Mouse (Mus musculus): Measurements from ENCODE around the gene Kcna7.

Kcna7 gene

DNA sequence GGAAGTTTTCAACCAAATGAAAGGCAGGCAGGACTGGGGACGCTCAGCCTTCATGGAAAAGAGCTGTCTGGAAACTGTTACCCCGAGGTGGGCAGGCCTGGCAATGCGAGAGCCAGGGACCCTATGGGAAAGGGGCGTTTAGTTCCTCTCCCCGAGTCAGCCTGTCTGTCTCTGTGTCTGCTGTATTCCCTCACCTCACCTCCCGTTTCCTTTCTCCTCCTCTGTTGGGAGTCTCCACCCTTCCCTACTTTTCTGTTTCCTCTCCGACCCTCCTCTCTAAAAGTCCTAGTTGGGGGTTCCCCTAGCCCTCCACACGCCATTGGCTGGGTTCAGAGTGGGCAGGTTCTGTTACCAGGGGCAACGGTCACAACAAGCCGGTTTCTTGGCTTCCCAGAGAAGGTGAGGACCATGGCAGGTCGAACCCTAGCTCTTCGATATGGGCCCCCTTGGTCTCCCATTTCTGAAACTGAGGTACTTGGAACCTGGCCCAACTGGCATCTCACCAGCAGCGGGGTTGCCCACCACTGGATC is 12.6 kb downstream of the Kcna7 start:
- in situ Hi-C loops (cut with MboI; ENCODE audit: unreplicated experiment in 2 of 2) = no loop called here

GRCm38 (mm10) chr7:45419859-45420614 is 14.6 kb downstream of the Kcna7 start:
- in situ Hi-C loops (cut with MboI; ENCODE audit: unreplicated experiment in 2 of 2) = no loop called here

DNA sequence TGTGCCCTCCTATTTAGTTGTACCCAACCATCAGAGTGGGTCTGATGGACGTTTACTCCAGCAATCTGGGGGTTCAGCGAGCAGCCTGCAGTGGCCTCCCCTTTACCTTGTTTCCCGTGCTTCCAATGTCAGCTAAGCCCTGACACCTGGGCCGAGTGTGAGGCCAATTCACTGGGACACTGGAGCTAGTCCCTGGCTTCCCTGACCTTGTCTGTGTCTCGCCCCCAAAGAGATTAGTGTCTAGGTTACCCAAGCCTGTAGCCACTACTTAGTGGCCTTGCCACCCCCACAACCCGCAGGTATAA is 15.1 kb downstream of the Kcna7 start, which contains the start of gene Lhb:
Lhb (plus strand) TSS at position 206 of the 305 bp plus-strand sequence.
- in situ Hi-C loops (cut with MboI; ENCODE audit: unreplicated experiment in 2 of 2) = no loop called here

- in situ Hi-C loops (cut with MboI; ENCODE audit: unreplicated experiment in 2 of 2) = no loop called here
These were observed 15.7 kb downstream of the Kcna7 start for GRCm38 (mm10) chr7:45421194-45421593.

- in situ Hi-C loops (cut with MboI; ENCODE audit: unreplicated experiment in 2 of 2) = no loop called here
These were observed 21.1 kb downstream of the Kcna7 start for GRCm38 (mm10) chr7:45426556-45426955.

DNA sequence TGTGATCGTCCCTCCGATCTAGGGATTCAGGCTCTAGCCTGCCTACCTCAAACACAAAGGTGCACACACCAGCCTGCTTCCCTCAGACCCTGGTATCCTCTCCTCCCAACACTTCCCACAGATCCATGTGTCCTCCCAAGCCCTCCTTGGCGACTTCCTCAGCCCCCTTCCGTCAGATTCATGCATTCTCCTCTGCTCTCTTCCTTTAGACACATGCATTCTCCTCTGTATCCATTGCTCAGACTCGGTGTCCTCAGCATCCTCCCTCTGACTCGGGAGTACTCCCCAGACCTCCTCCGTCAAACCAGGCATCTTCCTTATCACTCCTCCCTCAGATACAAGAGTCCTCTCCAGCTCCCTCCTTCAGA is 28.4 kb downstream of the Kcna7 start:
- in situ Hi-C loops (cut with MboI; ENCODE audit: unreplicated experiment in 2 of 2) = no loop called here

DNA sequence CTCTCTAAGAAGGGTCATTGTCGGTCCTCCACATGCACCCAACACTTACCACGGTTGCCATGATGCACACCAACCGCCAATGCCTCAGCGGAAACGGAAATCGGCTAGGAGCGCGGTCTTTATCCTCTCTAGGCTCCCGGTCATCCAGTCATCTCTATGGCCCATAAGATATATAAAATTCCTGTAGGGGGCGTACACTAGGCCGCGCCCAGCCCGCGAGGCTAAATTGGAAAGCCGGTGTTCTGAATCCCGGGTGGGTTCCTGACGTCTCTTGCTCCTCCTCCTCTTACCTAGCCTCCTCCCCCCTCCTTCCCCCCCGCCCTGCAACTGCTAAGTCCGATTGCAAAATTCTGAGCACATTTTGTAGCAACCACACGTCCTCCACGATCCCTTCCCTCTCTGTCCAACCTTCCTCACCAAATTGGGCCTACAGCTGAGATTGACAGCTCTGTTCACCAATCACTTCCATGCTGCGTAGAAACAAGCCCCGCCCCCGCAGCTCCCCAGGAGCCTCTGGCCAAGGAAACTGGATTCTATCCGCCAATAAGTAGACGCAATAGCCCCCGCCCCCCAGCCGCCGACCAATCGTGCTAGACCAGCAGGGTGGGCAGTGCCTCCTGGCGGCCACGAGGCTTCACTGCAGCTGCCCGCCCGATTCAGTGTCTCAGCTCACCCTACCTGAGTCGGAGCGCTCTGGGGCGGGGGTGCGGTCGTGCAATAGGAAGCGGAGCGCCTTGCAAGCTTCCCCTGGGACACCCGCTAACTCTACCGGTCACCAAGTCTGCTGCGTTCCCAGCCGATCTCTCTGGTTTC is 29.0 kb downstream of the Kcna7 start, which contains the start of gene Gys1:
Gys1 (plus strand) TSS at position 642 of the 813 bp plus-strand sequence.
- in situ Hi-C loops (cut with MboI; ENCODE audit: unreplicated experiment in 2 of 2) = no loop called here

GRCm38 (mm10) chr7:45435038-45435437 is 29.6 kb downstream of the Kcna7 start:
- in situ Hi-C loops (cut with MboI; ENCODE audit: unreplicated experiment in 2 of 2) = no loop called here

DNA sequence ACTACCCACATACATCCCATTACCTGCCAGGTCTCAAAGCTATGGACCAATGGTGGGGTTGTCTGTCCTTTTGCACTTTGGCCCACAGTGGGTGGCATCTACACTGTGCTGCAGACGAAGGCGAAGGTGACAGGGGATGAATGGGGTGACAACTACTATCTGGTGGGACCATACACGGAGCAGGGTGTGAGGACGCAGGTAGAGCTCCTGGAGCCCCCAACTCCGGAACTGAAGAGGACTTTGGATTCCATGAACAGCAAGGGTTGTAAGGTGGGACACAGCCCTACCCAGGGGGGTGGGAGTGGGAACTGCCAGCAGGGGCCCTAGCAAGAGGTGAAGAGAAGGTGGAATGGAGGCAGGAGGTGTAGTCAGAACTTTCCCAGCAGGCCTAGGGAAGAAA is 31.0 kb downstream of the Kcna7 start:
- in situ Hi-C loops (cut with MboI; ENCODE audit: unreplicated experiment in 2 of 2) = no loop called here

DNA sequence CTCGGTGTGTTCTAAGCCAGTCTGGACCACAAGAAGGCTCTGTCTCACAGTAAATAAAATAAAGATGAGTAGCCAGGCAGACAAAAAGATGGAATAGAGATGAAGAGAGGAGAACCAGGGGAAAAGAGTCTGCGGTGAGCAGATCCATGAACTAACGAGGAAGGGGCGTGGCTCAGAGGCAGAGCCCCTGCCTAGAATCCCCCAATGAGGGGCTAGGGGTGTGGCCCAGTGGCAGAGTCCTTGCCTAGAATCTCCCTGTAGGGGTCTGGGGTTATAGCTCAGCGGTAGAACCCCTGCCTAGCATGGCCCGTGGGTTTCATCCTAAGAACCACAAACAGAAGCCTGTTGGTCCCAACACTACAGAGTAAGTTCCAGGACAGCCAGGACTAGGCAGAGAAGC is 31.6 kb downstream of the Kcna7 start:
- in situ Hi-C loops (cut with MboI; ENCODE audit: unreplicated experiment in 2 of 2) = no loop called here

DNA sequence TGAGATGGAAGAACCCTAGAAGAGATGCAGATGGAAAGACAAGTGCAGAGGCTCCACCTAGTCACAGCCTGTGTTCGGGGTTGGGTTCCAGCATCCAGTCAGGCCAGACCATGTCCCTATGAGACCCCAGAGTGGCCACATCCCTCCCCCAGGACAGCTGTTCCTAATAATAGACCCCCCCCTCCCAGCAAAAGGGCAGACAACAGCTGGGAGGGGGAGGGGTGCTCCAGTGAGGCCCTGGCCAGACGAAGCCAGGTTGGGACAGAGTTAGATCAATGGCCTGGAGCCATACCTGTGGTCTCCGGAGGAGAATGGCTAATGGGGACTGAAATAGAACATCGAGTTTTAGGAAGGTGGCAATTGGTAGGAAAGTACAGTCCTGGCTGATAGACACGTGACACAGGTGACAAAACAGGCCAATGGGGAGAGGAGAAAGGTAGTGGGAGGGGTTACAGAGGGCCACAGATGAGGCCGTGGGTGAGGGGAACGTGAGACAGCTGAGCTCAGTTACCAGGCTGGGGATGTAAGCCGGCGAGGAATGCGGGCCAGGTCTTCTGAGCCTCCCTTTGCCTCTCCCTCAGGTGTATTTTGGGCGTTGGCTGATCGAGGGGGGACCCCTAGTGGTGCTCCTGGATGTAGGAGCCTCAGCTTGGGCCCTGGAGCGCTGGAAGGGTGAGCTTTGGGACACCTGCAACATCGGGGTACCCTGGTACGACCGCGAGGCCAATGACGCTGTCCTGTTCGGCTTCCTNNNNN is 32.2 kb downstream of the Kcna7 start, which contains the start of gene Ruvbl2:
Ruvbl2 (minus strand) TSS at position 576 of the 756 bp plus-strand sequence.
- in situ Hi-C loops (cut with MboI; ENCODE audit: unreplicated experiment in 2 of 2) = no loop called here

GRCm38 (mm10) chr7:45443526-45444420 is 38.3 kb downstream of the Kcna7 start:
- in situ Hi-C loops (cut with MboI; ENCODE audit: unreplicated experiment in 2 of 2) = no loop called here

DNA sequence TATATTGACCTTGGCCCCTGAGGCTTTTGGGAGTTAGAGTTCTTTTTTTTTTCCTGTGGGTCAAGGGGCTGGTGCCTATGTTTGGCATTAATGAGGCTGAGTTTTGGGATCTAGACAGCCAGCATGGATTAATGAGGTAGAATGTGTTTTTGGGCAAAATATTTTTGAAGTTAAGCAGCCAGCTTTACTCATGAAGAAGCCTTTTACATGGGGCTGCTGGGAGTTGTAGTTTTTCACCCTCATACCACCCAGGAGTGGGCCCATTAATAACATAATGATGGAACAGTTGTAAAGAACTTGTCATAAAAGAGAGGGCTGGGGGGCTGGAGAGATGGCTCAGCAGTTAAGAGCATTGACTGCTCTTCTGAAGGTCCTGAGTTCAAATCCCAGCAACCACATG is 41.1 kb downstream of the Kcna7 start:
- in situ Hi-C loops (cut with MboI; ENCODE audit: unreplicated experiment in 2 of 2) = no loop called here

DNA sequence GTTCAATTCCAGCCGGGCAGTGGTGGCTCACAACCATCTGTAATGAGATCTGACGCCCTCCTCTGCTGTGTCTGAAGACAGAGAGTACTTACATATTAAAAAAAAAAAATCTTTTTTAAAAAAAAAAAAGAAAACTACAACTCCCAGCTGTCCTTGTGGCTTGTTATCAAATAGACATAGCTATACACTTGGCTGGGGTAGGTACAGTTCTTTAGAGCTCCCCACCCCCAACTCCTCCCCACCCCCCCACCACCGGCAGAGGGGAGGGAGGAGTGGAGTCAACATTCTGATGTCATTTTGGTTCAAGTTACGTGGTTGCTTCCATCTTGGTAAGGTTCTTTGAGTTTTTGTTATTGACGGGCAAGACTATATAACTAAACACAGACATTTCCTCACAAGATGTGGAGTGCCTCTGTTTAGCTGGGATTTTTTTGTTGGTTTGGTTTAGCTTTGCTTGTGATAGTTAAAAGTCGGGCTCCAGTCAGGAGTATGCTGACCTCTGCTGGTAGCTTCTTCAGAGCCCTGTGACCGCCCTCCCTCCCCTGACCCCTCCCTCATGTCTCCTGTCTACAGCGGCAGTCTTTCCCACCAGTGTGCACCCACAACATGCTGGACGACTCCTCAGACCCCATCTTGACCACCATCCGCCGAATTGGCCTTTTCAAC is 42.0 kb downstream of the Kcna7 start:
- in situ Hi-C loops (cut with MboI; ENCODE audit: unreplicated experiment in 2 of 2) = no loop called here

GRCm38 (mm10) chr7:45449974-45450373 is 44.5 kb downstream of the Kcna7 start:
- in situ Hi-C loops (cut with MboI; ENCODE audit: unreplicated experiment in 2 of 2) = loop anchor here (5.0 to 25.0 kb wide), 3 partner anchors 112 to 245 kb away; partner anchors contain the start of genes Car11 (in 2 of the 2), Sec1 (in 2 of the 2) and Ntn5 (in 1 of the 2)

DNA sequence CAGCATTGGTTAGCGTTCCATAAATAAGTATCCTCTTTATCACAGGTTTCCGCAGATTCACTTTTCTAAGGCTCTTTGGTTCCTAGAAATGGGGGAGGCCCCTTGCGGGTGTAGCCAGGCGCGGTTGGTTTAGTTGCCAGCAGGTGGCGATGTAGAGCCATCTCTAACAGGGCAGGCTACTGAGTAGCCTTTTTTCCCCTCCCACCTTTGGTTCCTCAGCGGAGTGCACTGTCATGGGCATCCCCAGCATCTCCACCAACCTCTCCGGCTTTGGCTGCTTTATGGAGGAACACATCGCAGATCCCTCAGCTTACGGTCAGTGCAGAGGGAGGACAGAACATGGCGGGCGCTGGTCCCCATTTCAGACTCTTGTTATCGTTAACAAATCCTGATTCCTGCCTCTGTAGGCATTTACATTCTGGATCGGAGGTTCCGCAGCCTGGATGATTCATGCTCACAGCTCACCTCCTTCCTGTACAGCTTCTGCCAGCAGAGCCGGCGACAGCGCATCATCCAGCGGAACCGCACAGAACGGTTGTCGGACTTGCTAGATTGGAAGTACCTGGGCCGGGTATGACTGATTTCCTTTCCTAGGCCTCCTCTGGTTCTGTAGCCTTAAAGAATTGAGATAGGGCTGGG is 46.0 kb downstream of the Kcna7 start:
- in situ Hi-C loops (cut with MboI; ENCODE audit: unreplicated experiment in 2 of 2) = loop anchor here (5.0 to 25.0 kb wide), 3 partner anchors 111 to 243 kb away; partner anchors contain the start of genes Car11 (in 2 of the 2), Sec1 (in 2 of the 2) and Ntn5 (in 1 of the 2)

DNA sequence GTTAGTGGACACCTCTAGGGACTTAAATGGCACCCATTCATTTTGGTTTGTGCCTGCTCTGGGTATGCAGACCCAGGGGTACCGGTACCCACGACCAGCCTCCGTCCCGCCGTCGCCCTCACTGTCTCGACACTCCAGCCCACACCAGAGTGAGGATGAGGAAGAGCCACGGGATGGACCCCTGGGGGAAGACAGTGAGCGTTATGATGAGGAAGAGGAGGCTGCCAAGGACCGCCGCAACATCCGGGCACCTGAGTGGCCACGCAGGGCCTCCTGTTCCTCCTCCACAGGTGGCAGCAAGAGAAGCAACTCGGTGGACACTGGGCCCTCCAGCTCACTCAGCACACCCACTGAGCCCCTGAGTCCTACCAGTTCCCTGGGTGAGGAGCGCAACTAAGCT is 49.5 kb downstream of the Kcna7 start:
- in situ Hi-C loops (cut with MboI; ENCODE audit: unreplicated experiment in 2 of 2) = loop anchor here (5.0 to 25.0 kb wide), 3 partner anchors 107 to 240 kb away; partner anchors contain the start of genes Car11 (in 2 of the 2), Sec1 (in 2 of the 2) and Ntn5 (in 1 of the 2)
